Mouse (Mus musculus): Measurements from ENCODE around the gene Nid2.
A peak's percentile ranks its signal among the peaks of the same experiment; 100 is the strongest.

Gene Nid2

DNA sequence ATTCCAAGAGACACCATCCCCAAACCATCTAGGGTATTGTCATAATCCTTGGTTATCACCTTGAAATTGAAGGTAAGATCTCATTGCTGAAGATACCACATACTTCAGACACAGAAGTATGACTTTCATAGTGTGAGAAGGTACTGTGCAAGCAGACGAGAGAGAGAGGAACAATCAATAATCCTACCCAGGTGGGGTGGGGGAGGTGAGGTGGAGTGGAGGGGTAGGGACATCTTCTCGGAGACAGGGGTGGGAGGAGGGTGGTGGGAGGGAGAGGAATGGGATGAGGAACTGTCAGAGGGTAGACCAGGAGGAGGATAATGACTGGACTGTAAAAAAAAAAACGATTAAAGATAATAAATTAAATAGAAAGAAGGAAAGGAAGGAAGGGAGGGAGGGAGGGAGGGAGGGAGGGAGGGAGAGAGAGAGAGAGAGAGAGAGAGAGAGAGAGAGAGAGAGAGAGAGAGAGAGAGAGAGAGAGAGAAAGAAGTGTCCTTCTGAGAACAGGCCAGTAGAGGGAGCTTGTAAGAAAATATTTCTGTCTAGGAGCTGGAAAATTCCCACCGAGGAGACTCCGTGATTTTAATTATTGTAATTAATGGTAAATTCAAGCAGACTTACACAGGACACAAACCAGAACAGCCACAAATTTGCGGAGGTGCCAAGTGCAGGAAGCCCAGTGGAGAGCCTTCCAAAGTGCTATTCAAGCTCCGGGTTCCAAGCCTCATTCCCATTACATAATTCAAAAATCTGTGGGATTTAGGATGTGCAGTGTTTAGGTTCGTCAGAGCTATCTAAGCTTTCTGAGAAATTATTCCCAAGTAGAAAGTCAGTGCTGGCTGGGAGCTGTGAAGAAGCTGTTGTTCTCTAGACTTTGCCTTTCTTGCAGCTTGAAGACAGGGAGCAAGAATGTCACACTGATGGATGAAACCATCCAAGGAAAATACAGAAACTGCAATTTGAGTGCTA is 108.0 kb downstream of the Nid2 start:
- peak; percentile 16 for DNase-seq (ENCODE audit: low read depth, low spot score)

DNA sequence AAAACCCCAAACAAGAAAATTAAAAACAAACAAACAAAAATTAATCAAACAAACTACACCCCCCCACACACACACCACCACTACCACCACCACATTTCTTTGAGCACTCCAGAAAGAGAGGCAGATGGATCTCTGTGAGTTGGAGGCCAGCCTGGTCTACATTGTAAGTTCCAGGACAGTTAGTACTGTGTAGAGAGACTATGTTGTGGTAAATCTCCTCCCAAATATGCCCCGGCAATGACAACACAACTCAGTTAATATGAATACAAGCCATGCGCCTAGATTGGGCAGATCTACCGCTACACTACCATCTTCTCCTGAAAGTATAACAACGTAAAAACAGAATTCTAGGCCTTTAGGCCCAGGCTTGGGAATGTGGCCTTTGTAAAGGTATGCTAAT is 109.2 kb downstream of the Nid2 start:
- no peak for DNase-seq (ENCODE audit: low read depth, low spot score)

Measured in CD4-positive helper T cell, adult 2 months (primary cell).